Mouse (Mus musculus) liver, postnatal 0 days (tissue): ENCODE data around the gene Kat2b. TPM values are rescaled to one million over a fixed set of nuclear protein-coding genes. Genes with fewer than 3 reads are reported as not detected.

Experiments
- ATAC-seq: fragments of 200-750 bp; cut with Nextera tagmentation; 2 replicates; pipeline ENCODE4 v1.8.0; 2017; ENCODE audit warnings: mild to moderate bottlenecking, moderate library complexity
- DNase-seq: peaks from one replicate; pipeline ENCODE4 v3.0.0-alpha.2; 2016
- H3K27ac ChIP-seq: fragments of 300-500 bp; sonication (generic); 2 replicates; pipeline ENCODE4 v1.5.1; 2014; ENCODE audit warnings: antibody characterized with exemption, moderate library complexity, mild to moderate bottlenecking, low read depth
- H3K27me3 ChIP-seq: fragments of 300-500 bp; sonication (generic); 2 replicates; pipeline ENCODE4 v1.6.1; 2014; ENCODE audit warnings: low read length, control low read depth, mixed read lengths; ENCODE audit not compliant: insufficient read depth
- H3K36me3 ChIP-seq: fragments of 300-500 bp; sonication (generic); replicated peaks from 2 replicates; pipeline ENCODE4 v1.6.1; 2014; ENCODE audit warnings: mild to moderate bottlenecking, control low read depth, low read length, moderate library complexity, mixed read lengths; ENCODE audit not compliant: insufficient read depth
- H3K4me1 ChIP-seq: fragments of 300-500 bp; sonication (generic); 2 replicates; pipeline ENCODE4 v1.6.1; 2014; ENCODE audit warnings: antibody characterized with exemption, mild to moderate bottlenecking, control low read depth; ENCODE audit not compliant: insufficient read depth
- H3K4me2 ChIP-seq: fragments of 300-500 bp; sonication (generic); 2 replicates; pipeline ENCODE4 v1.6.1; 2014; ENCODE audit warnings: low read depth, mild to moderate bottlenecking, low read length, moderate library complexity, mixed read lengths
- H3K4me3 ChIP-seq: fragments of 300-500 bp; sonication (generic); 2 replicates; pipeline ENCODE4 v1.5.1; 2014; ENCODE audit warnings: low read depth, low read length
- H3K9ac ChIP-seq: fragments of 300-500 bp; sonication (generic); replicated peaks from 2 replicates; pipeline ENCODE4 v1.6.1; 2014; ENCODE audit warnings: mild to moderate bottlenecking, moderate library complexity
- H3K9me3 ChIP-seq: fragments of 300-500 bp; sonication (generic); 2 replicates; pipeline ENCODE4 v1.6.1; 2016; ENCODE audit warnings: mild to moderate bottlenecking, control low read depth, low read length, mixed read lengths
- CTCF ChIP-seq: sonication (generic); IDR thresholded peaks from 2 replicates; pipeline ENCODE4 v1.5.1; 2016; ENCODE audit warnings: antibody characterized with exemption, low read depth
- EP300 ChIP-seq: IDR thresholded peaks from 2 replicates; pipeline ENCODE4 v1.6.1; 2016; ENCODE audit warnings: antibody characterized with exemption, low read depth, mild to moderate bottlenecking
- WGBS: fragments of 180-500 bp; shearing (Covaris S2); extraction: QIAGEN DNeasy Blood & Tissue Kit; methylation state at CpG from one replicate; pipeline ENCODE4 v1.1.7; 2014; ENCODE audit not compliant: insufficient replicate concordance; 5-methylcytosine and 5-hydroxymethylcytosine counted together
- polyA plus RNA-seq: library from polyadenylated mRNA; unstranded; fragments of >200 nt; fragmentation: Nextera tagmentation; extraction: Ambion mirVana; gene quantifications from 2 replicates; pipeline ENCODE4 v1.2.1, GENCODE M21; 2015

Kat2b gene
- polyA plus RNA-seq, 1 experiment from 2014 or later, result 6.2 TPM

- H3K27ac ChIP-seq, result peak overlapping the region; percentile 85
- no peak for DNase-seq
- no peak overlapping the region for H3K4me3 ChIP-seq
- no peaks in the 10 kb centered on the region for H3K27me3 ChIP-seq
- TF ChIP-seq EP300 (no peak), CTCF (no peak)
- ATAC-seq, result no peak
- no peak overlapping the region for H3K9ac ChIP-seq
- no peaks in the 10 kb centered on the region for H3K36me3 ChIP-seq
- 71% methylated on average over 5 of the region's 5 CpGs for WGBS
- no peaks in the 10 kb centered on the region for H3K9me3 ChIP-seq
- H3K4me2 ChIP-seq, result no peak overlapping the region
- peaks cover 43% of the 10 kb centered on the region for H3K4me1 ChIP-seq
Observed at GRCm38 (mm10) chr17:53577754-53578153, 11.1 kb downstream of the Kat2b start.

DNA sequence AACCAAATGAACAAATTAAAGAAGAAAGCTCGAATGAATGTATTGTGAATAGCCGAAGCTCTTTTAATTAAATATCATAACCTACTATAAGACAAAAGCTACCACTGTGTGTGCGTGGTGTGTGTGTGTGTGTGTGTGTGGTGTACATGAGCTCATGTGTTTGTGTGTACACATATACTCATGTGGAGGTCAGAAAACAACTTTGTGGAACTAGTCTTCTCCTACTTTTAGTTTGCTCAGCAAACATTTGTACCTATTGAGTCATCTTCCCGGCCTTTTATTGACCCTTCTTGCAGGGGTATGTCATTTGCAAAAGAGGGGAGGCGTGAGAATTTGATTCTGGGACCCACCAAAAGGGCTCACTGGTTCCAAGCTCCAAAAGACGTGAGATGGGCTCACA is 11.6 kb downstream of the Kat2b start:
- ATAC-seq (peak; percentile 83), DNase-seq (no peak)
- Histone ChIP-seq H3K4me1 (peaks cover 42% of the 10 kb centered on the region), H3K27me3 (no peaks in the 10 kb centered on the region), H3K36me3 (no peaks in the 10 kb centered on the region), H3K9ac (no peak overlapping the region), H3K4me3 (no peak overlapping the region), H3K9me3 (no peaks in the 10 kb centered on the region), H3K27ac (peak overlapping the region; percentile 85), H3K4me2 (peak overlapping the region; percentile 36; the same call in 1 of the 2 replicates)
- no peak for TF ChIP-seq EP300
- 59% methylated on average over 6 of the region's 6 CpGs for WGBS

DNA sequence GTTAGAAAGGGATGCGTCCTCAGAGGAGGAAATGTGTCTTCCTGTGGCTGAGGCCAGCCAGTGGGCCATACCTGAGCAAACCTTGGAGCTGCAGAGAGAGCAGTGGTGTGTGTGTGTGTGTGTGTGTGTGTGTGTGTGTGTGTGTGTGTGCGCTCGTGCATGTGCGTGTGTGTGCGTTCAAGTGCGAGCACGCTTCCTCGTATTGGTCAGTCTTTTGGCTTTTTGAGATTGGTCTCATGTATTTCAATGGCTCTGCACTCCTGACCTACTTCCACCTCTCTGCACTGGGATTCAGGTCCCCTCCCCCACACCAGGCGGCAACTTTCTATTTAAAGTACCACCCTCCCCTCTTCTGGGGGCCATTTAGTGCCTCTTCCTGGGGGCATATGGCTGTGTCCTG is 12.1 kb downstream of the Kat2b start:
- Histone ChIP-seq H3K4me3 (no peak overlapping the region), H3K9me3 (no peaks in the 10 kb centered on the region), H3K9ac (no peak overlapping the region), H3K27ac (peak overlapping the region; percentile 85), H3K27me3 (no peaks in the 10 kb centered on the region), H3K4me1 (peaks cover 39% of the 10 kb centered on the region), H3K4me2 (peak overlapping the region; percentile 36; the same call in 1 of the 2 replicates), H3K36me3 (no peaks in the 10 kb centered on the region)
- no peak for TF ChIP-seq CTCF
- ATAC-seq, result peak; percentile 58
- WGBS, result 38% methylated on average over 9 of the region's 9 CpGs
- DNase-seq, result peak; percentile 37

- Histone ChIP-seq H3K27ac (peak overlapping the region; percentile 85), H3K9me3 (no peaks in the 10 kb centered on the region), H3K4me2 (no peak overlapping the region), H3K9ac (0 out of 2 replicates have a peak overlapping the region, but pooled peaks have one; percentile 36), H3K27me3 (no peaks in the 10 kb centered on the region), H3K36me3 (no peaks in the 10 kb centered on the region), H3K4me3 (no peak overlapping the region), H3K4me1 (peaks cover 39% of the 10 kb centered on the region)
- DNase-seq (no peak), ATAC-seq (no peak)
- TF ChIP-seq EP300 (no peak), CTCF (no peak)
- WGBS, result 68% methylated on average over 4 of the region's 4 CpGs
Observed at GRCm38 (mm10) chr17:53579612-53580011, 13.0 kb downstream of the Kat2b start.

DNA sequence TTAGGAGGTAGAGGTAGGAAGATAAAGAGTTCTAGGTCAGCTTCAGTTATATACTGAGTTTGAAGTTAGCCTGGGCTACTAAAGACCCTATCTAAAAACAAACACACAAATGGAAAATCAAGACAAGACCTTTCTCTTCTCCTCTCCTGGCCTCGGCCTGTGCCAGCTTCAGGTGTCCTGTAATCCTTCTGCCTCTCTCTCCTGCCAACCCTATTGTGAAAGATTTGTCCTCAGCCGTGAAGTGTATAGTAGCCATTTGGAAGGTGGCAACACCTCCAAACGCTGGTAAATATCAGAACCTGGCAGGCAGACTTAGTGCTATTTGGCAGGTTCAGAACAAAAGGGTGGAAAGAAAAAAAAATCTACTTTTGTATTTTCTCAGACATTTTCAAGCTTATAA is 13.6 kb downstream of the Kat2b start:
- no peaks in the 10 kb centered on the region for H3K9me3 ChIP-seq
- 52% methylated on average over 3 of the region's 3 CpGs for WGBS
- no peak for DNase-seq
- H3K4me1 ChIP-seq, result peaks cover 39% of the 10 kb centered on the region
- H3K27me3 ChIP-seq, result no peaks in the 10 kb centered on the region
- ATAC-seq, result peak; percentile 43; the same call in 1 of the 2 replicates
- no peak overlapping the region for H3K4me3 ChIP-seq
- H3K27ac ChIP-seq, result peak overlapping the region; percentile 85
- H3K36me3 ChIP-seq, result no peaks in the 10 kb centered on the region
- TF ChIP-seq EP300 (no peak), CTCF (no peak)
- no peak overlapping the region for H3K9ac ChIP-seq
- H3K4me2 ChIP-seq, result no peak overlapping the region

DNA sequence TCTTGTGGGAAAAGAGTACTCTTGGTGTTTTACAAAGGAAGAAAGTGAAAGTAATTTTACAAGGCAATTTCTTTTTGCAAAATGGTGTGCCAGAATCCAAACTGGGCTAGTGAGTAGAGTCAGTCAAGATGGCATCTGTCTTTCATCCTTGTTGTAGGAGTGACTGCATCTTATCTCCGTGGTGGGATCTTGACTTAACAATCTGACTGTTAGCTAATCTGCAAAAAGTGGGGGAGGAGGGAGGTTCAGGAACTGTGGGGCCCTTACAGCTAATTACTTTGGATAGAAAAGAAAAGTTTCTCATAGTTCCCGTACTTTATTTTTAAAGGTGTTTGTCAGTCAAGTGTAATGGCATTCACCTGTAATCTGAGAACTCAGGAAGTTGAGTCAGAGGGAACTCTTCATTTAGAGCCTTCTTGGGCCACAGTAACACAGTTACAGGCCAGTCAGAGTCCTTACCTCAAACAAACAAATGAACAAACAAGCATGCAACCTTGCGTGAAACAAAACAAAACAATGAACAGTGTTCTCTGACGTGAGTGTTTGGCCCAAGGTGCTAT is 15.4 kb downstream of the Kat2b start:
- no peak overlapping the region for H3K27ac ChIP-seq
- H3K4me3 ChIP-seq, result no peak overlapping the region
- ATAC-seq (no peak), DNase-seq (no peak)
- no peaks in the 10 kb centered on the region for H3K36me3 ChIP-seq
- no peak overlapping the region for H3K9ac ChIP-seq
- WGBS, result 57% methylated on average over 4 of the region's 4 CpGs
- H3K4me2 ChIP-seq, result peak overlapping the region; percentile 16; the same call in 1 of the 2 replicates
- H3K4me1 ChIP-seq, result peaks cover 43% of the 10 kb centered on the region
- H3K27me3 ChIP-seq, result no peaks in the 10 kb centered on the region
- no peak for TF ChIP-seq EP300
- no peak for TF ChIP-seq CTCF
- no peaks in the 10 kb centered on the region for H3K9me3 ChIP-seq
